Comparison of ENCODE assay signal across 13 mouse cellular contexts in the genomic region with DNA sequence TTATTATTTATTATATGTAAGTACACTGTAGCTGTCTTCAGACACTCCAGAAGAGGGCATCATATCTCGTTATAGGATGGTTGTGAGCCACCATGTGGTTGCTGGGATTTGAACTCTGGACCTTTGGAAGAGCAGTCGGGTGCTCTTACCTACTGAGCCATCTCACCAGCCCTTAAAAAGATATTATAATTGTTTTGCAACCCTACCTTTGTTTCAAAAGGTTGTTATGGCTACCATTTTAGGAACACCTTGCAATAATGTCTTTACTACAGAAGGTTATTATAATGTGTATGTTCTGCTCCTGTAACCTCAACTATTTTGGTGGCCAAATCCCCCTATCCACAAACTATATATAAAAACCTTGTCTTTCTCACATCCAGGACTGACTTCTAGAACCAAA. TPM values are rescaled to one million over a fixed set of nuclear protein-coding genes. Genes with fewer than 3 reads are reported as not detected.
DNase-seq lines count a peak whose midpoint lies in the region; ATAC-seq and TF ChIP-seq lines count a peak whose summit lies in the region.
"Not testable (repeated sequence)": the region's sequence is repeated elsewhere in the genome, so short reads cannot be mapped to it uniquely, and the experiment has no call there.
"Had no signal": no experiment of that assay in that cellular context is flagged by ENCODE, and none has a peak within 500 bp of the region (broad histone marks: within the 10 kb centered on the region; RNA-seq: fewer than 3 reads in every experiment).

No protein-coding gene starts in this region.

- not testable (repeated sequence) for TF ChIP-seq RAD21 in CH12.LX (IDR thresholded peaks at IDR 0.05; ENCODE audit: low read depth, low read length)

- peaks cover 0 to 35% of the 10 kb centered on the region in 2 experiments for H3K36me3 ChIP-seq in CH12.LX (replicated peaks in 1 of 2; ENCODE audit: control insufficient read depth in 1 of 2, insufficient read depth in 1 of 2, low read length in 1 of 2)
- peaks cover 16% of the 10 kb centered on the region for H3K36me3 ChIP-seq in embryonic facial prominence, embryonic 13.5 days
- H3K36me3 ChIP-seq in hindbrain, embryonic 12.5 days; kidney, embryonic 16.5 days (ENCODE audit: insufficient read depth, low read length); neural tube, embryonic 14.5 days (ENCODE audit: control insufficient read depth, insufficient read depth, low read length): not testable (repeated sequence)
- peaks cover 10% of the 10 kb centered on the region for H3K36me3 ChIP-seq in liver, embryonic 13.5 days
- H3K36me3 ChIP-seq in megakaryocyte, embryonic 14.5 days (replicated peaks; ENCODE audit: low read length), result peaks cover 38% of the 10 kb centered on the region

- in situ Hi-C loops in CH12.LX (cut with MboI; ENCODE audit: low pct_ligation_motif_present, low pct_unique_long_range_greater_than_20kb, low sequenced_read_pairs), result not testable (repeated sequence)

- dilution Hi-C loops in CH12.LX (cut with MboI; ENCODE audit: extremely low pct_ligation_motif_present, extremely low pct_unique_long_range_greater_than_20kb, low sequenced_read_pairs), result not testable (repeated sequence)

- H3K27ac ChIP-seq in CH12.LX (ENCODE audit: insufficient read depth, low read depth); embryonic facial prominence, embryonic 13.5 days; hindbrain, embryonic 12.5 days; kidney, embryonic 16.5 days (ENCODE audit: low read length); liver, embryonic 13.5 days; neural tube, embryonic 14.5 days (ENCODE audit: low read depth, low read length): not testable (repeated sequence)
- peak overlapping the region; percentile 97 for H3K27ac ChIP-seq in gastrocnemius, adult 2 months

- TF ChIP-seq EP300 in CH12.LX (IDR thresholded peaks at IDR 0.05; ENCODE audit: low read length), result not testable (repeated sequence)

- WGBS in embryonic facial prominence, embryonic 13.5 days, result 88% methylated on average over 2 of the region's 2 CpGs
- WGBS in hindbrain, embryonic 12.5 days, result 95% methylated on average over 2 of the region's 2 CpGs
- WGBS in kidney, embryonic 16.5 days, result 96% methylated on average over 2 of the region's 2 CpGs
- WGBS in liver, embryonic 13.5 days (ENCODE audit: insufficient replicate concordance), result 71% methylated on average over 2 of the region's 2 CpGs
- 94% methylated on average over 2 of the region's 2 CpGs for WGBS in neural tube, embryonic 14.5 days

- not testable (repeated sequence) for H3K9me3 ChIP-seq in CH12.LX (replicated peaks; ENCODE audit: low read length); embryonic facial prominence, embryonic 13.5 days; hindbrain, embryonic 12.5 days (replicated peaks); kidney, embryonic 16.5 days (ENCODE audit: low read length); liver, embryonic 13.5 days (replicated peaks); megakaryocyte, embryonic 14.5 days; neural tube, embryonic 14.5 days (ENCODE audit: control insufficient read depth, low read length)

- not testable (repeated sequence) for H3K9ac ChIP-seq in CH12.LX (ENCODE audit: insufficient read depth, low read depth); kidney, embryonic 16.5 days (replicated peaks; ENCODE audit: low read length); liver, embryonic 13.5 days; neural tube, embryonic 14.5 days (replicated peaks; ENCODE audit: low read depth, low read length)
- peak overlapping the region; percentile 89; the same call in 1 of the 2 replicates for H3K9ac ChIP-seq in embryonic facial prominence, embryonic 13.5 days
- peak overlapping the region; percentile 81; the same call in 1 of the 2 replicates for H3K9ac ChIP-seq in hindbrain, embryonic 12.5 days

- not testable (repeated sequence) for DNase-seq in CH12.LX (ENCODE audit: extremely low read depth); gastrocnemius, adult 2 months; liver, embryonic 13.5 days

- ATAC-seq in embryonic facial prominence, embryonic 13.5 days (ENCODE audit: insufficient number of reproducible peaks, insufficient read depth, low FRiP score, low TSS enrichment, low read depth); hindbrain, embryonic 12.5 days (ENCODE audit: low FRiP score); kidney, embryonic 16.5 days (ENCODE audit: low FRiP score, low TSS enrichment); liver, embryonic 13.5 days (ENCODE audit: low read depth); neural tube, embryonic 14.5 days (ENCODE audit: low read depth): not testable (repeated sequence)

- 0 out of 2 replicates have a peak overlapping the region, but pooled peaks have one; percentile 78 for H3K4me2 ChIP-seq in CH12.LX (ENCODE audit: insufficient read depth, low read depth, poor library complexity, severe bottlenecking)
- H3K4me2 ChIP-seq in embryonic facial prominence, embryonic 13.5 days, result peak overlapping the region; percentile 79
- H3K4me2 ChIP-seq in hindbrain, embryonic 12.5 days (replicated peaks), result peak overlapping the region; percentile 73
- H3K4me2 ChIP-seq in kidney, embryonic 16.5 days (replicated peaks; ENCODE audit: low read depth, low read length), result peak overlapping the region; percentile 68; the same call in 1 of the 2 replicates
- peak overlapping the region; percentile 85 for H3K4me2 ChIP-seq in liver, embryonic 13.5 days
- peak overlapping the region; percentile 62; the same call in 1 of the 2 replicates for H3K4me2 ChIP-seq in neural tube, embryonic 14.5 days (ENCODE audit: low read depth, low read length)

- H3K27me3 ChIP-seq in CH12.LX (replicated peaks); embryonic facial prominence, embryonic 13.5 days; hindbrain, embryonic 12.5 days; kidney, embryonic 16.5 days (ENCODE audit: insufficient read depth, low read length); liver, embryonic 13.5 days; megakaryocyte, embryonic 14.5 days (replicated peaks); neural tube, embryonic 14.5 days (ENCODE audit: control insufficient read depth, insufficient read depth, low read length): not testable (repeated sequence)

- not testable (repeated sequence) for H3K79me2 ChIP-seq in CH12.LX (replicated peaks; ENCODE audit: control insufficient read depth, extremely low read depth, insufficient read depth, poor library complexity, severe bottlenecking)

- TF ChIP-seq POLR2A in CH12.LX (IDR thresholded peaks at IDR 0.05; ENCODE audit: low read depth, low read length), result not testable (repeated sequence)

- intact Hi-C loops in gastrocnemius, adult 2 months (cut with DNase I), result not testable (repeated sequence)

- peaks cover 5 to 38% of the 10 kb centered on the region in 2 experiments for H3K4me1 ChIP-seq in CH12.LX (ENCODE audit: control insufficient read depth in 1 of 2, insufficient read depth in 2 of 2)
- H3K4me1 ChIP-seq in embryonic facial prominence, embryonic 13.5 days, result peaks cover 29% of the 10 kb centered on the region
- H3K4me1 ChIP-seq in hindbrain, embryonic 12.5 days, result peaks cover 17% of the 10 kb centered on the region
- peaks cover 34% of the 10 kb centered on the region for H3K4me1 ChIP-seq in kidney, embryonic 16.5 days (ENCODE audit: insufficient read depth, low read length)
- peaks cover 45% of the 10 kb centered on the region for H3K4me1 ChIP-seq in liver, embryonic 13.5 days (replicated peaks)
- peaks cover 41% of the 10 kb centered on the region for H3K4me1 ChIP-seq in megakaryocyte, embryonic 14.5 days
- H3K4me1 ChIP-seq in neural tube, embryonic 14.5 days (ENCODE audit: control insufficient read depth, insufficient read depth, low read length), result peaks cover 10% of the 10 kb centered on the region

- H3K4me3 ChIP-seq in CH12.LX (replicated peaks in 1 of 3; ENCODE audit: low read depth in 2 of 3, low read length in 2 of 3, poor library complexity in 1 of 3), result peak overlapping the region in 1 of 3 experiments; percentile 74
- peak overlapping the region; percentile 64; the same call in 1 of the 2 replicates for H3K4me3 ChIP-seq in embryonic facial prominence, embryonic 13.5 days
- H3K4me3 ChIP-seq in gastrocnemius, adult 2 months; hindbrain, embryonic 12.5 days; kidney, embryonic 16.5 days (ENCODE audit: low read length); liver, embryonic 13.5 days (replicated peaks); neural tube, embryonic 14.5 days (ENCODE audit: low read depth, low read length): not testable (repeated sequence)
- peak overlapping the region; percentile 97 for H3K4me3 ChIP-seq in megakaryocyte, embryonic 14.5 days (replicated peaks)

- TF ChIP-seq CTCF in CH12.LX (conservative IDR thresholded peaks at IDR 0.05 in 1 of 2, IDR thresholded peaks at IDR 0.05 in 1 of 2; ENCODE audit: low read depth in 2 of 2, low read length in 2 of 2), result 0 out of 4 replicates have a peak, but pooled peaks of 1 of the 2 experiments have one; percentile 10
- TF ChIP-seq CTCF in gastrocnemius, adult 2 months (IDR thresholded peaks at IDR 0.05), result not testable (repeated sequence)

RNA-seq across cellular contexts. Expression of a gene that starts 1.1 kb away (rescaled TPM):
- total RNA-seq in CH12.LX (2012; rRNA removed) (69.3 and 74.1 TPM in 2 replicates), CH12.LX (2014; rRNA removed) (37.2 and 37.4 TPM in 2 replicates)
- polyA plus RNA-seq in CH12.LX (2012; ENCODE audit: insufficient read length, low read depth), result 44.6 and 50.3 TPM in 2 replicates
- 78.5 and 97.7 TPM in 2 replicates for polyA plus RNA-seq in embryonic facial prominence, embryonic 13.5 days (2015; fragmentation: Nextera tagmentation; extraction: Ambion mirVana)
- total RNA-seq in gastrocnemius, adult 2 months (2021), result 10 to 100 TPM; 34.7 to 39.7 TPM
- 90.3 and 91.0 TPM in 2 replicates for polyA plus RNA-seq in hindbrain, embryonic 12.5 days (2016; fragmentation: Nextera tagmentation; extraction: Ambion mirVana)
- 109 and 112 TPM in 2 replicates for polyA plus RNA-seq in kidney, embryonic 16.5 days (2015; fragmentation: Nextera tagmentation; extraction: Ambion mirVana)
- 51.7 and 54.8 TPM in 2 replicates for polyA plus RNA-seq in liver, embryonic 13.5 days (2015; fragmentation: Nextera tagmentation; extraction: Ambion mirVana)
- 35.3 and 64.9 TPM in 2 replicates for polyA plus RNA-seq in megakaryocyte, embryonic 14.5 days (2012; ENCODE audit: insufficient read depth, low replicate concordance)
- polyA plus RNA-seq in neural tube, embryonic 14.5 days (2014; fragmentation: Nextera tagmentation; extraction: Ambion mirVana), result 90.4 and 91.2 TPM in 2 replicates

RNA-seq across cellular contexts. Expression of a gene that starts 1.3 kb away (rescaled TPM):
- total RNA-seq in CH12.LX (2012; rRNA removed) (41.6 and 45.1 TPM in 2 replicates), CH12.LX (2014; rRNA removed) (26.9 and 27.8 TPM in 2 replicates)
- polyA plus RNA-seq in CH12.LX (2012; ENCODE audit: insufficient read length, low read depth), result 49.8 and 53.5 TPM in 2 replicates
- polyA plus RNA-seq in embryonic facial prominence, embryonic 13.5 days (2015; fragmentation: Nextera tagmentation; extraction: Ambion mirVana), result 43.6 and 52.0 TPM in 2 replicates
- 10 to 100 TPM; 11.6 to 15.1 TPM for total RNA-seq in gastrocnemius, adult 2 months (2021)
- 33.4 and 39.8 TPM in 2 replicates for polyA plus RNA-seq in hindbrain, embryonic 12.5 days (2016; fragmentation: Nextera tagmentation; extraction: Ambion mirVana)
- polyA plus RNA-seq in kidney, embryonic 16.5 days (2015; fragmentation: Nextera tagmentation; extraction: Ambion mirVana), result 81.2 and 88.6 TPM in 2 replicates
- polyA plus RNA-seq in liver, embryonic 13.5 days (2015; fragmentation: Nextera tagmentation; extraction: Ambion mirVana), result 28.0 and 30.3 TPM in 2 replicates
- polyA plus RNA-seq in megakaryocyte, embryonic 14.5 days (2012; ENCODE audit: insufficient read depth, low replicate concordance), result 56.7 and 76.4 TPM in 2 replicates
- 16.9 and 19.8 TPM in 2 replicates for polyA plus RNA-seq in neural tube, embryonic 14.5 days (2014; fragmentation: Nextera tagmentation; extraction: Ambion mirVana)

RNA-seq across cellular contexts. Expression of a gene that starts 10.7 kb away (rescaled TPM):
- total RNA-seq in CH12.LX (2012; rRNA removed) (not detected in 2 replicates), CH12.LX (2014; rRNA removed) (not detected in 2 replicates)
- polyA plus RNA-seq in CH12.LX (2012; ENCODE audit: insufficient read length, low read depth), result 0.11 TPM in 1 of 2 replicates, not detected in the other
- polyA plus RNA-seq in embryonic facial prominence, embryonic 13.5 days (2015; fragmentation: Nextera tagmentation; extraction: Ambion mirVana), result 0.18 and 0.22 TPM in 2 replicates
- under 1 TPM; 0.31 to 0.36 TPM for total RNA-seq in gastrocnemius, adult 2 months (2021)
- polyA plus RNA-seq in hindbrain, embryonic 12.5 days (2016; fragmentation: Nextera tagmentation; extraction: Ambion mirVana), result 1.1 and 1.2 TPM in 2 replicates
- polyA plus RNA-seq in kidney, embryonic 16.5 days (2015; fragmentation: Nextera tagmentation; extraction: Ambion mirVana), result 0.19 and 0.42 TPM in 2 replicates
- not detected in 2 replicates for polyA plus RNA-seq in liver, embryonic 13.5 days (2015; fragmentation: Nextera tagmentation; extraction: Ambion mirVana)
- polyA plus RNA-seq in megakaryocyte, embryonic 14.5 days (2012; ENCODE audit: insufficient read depth, low replicate concordance), result 0.06 TPM in 1 of 2 replicates, not detected in the other
- polyA plus RNA-seq in neural tube, embryonic 14.5 days (2014; fragmentation: Nextera tagmentation; extraction: Ambion mirVana), result 0.71 TPM in 1 of 2 replicates, not detected in the other
- polyA plus RNA-seq: activated CD4-positive, CD25-positive, alpha-beta regulatory T cell, adult 4 months had no signal

RNA-seq across cellular contexts. Expression of a gene that starts 16.8 kb away (rescaled TPM):
- total RNA-seq in CH12.LX (2012; rRNA removed), result 4.0 and 4.9 TPM in 2 replicates
- 4.3 and 4.6 TPM in 2 replicates for total RNA-seq in CH12.LX (2014; rRNA removed)
- 11.4 and 14.9 TPM in 2 replicates for polyA plus RNA-seq in CH12.LX (2012; ENCODE audit: insufficient read length, low read depth)
- polyA plus RNA-seq in embryonic facial prominence, embryonic 13.5 days (2015; fragmentation: Nextera tagmentation; extraction: Ambion mirVana), result 1.3 and 1.7 TPM in 2 replicates
- total RNA-seq in gastrocnemius, adult 2 months (2021), result 1 to 10 TPM; 2.2 to 3.3 TPM
- 0.52 and 1.6 TPM in 2 replicates for polyA plus RNA-seq in hindbrain, embryonic 12.5 days (2016; fragmentation: Nextera tagmentation; extraction: Ambion mirVana)
- polyA plus RNA-seq in kidney, embryonic 16.5 days (2015; fragmentation: Nextera tagmentation; extraction: Ambion mirVana), result 0.95 and 1.9 TPM in 2 replicates
- 4.5 and 5.4 TPM in 2 replicates for polyA plus RNA-seq in liver, embryonic 13.5 days (2015; fragmentation: Nextera tagmentation; extraction: Ambion mirVana)
- 78.6 and 81.1 TPM in 2 replicates for polyA plus RNA-seq in megakaryocyte, embryonic 14.5 days (2012; ENCODE audit: insufficient read depth, low replicate concordance)
- 1.3 and 1.6 TPM in 2 replicates for polyA plus RNA-seq in neural tube, embryonic 14.5 days (2014; fragmentation: Nextera tagmentation; extraction: Ambion mirVana)

RNA-seq across cellular contexts. Expression of a gene that starts 17.0 kb away (rescaled TPM):
- total RNA-seq in CH12.LX (2012; rRNA removed), result 1.3 and 2.2 TPM in 2 replicates
- total RNA-seq in CH12.LX (2014; rRNA removed), result not detected in 2 replicates
- 1.4 TPM in 1 of 2 replicates, not detected in the other for polyA plus RNA-seq in CH12.LX (2012; ENCODE audit: insufficient read length, low read depth)
- 0.20 TPM in 1 of 2 replicates, not detected in the other for polyA plus RNA-seq in embryonic facial prominence, embryonic 13.5 days (2015; fragmentation: Nextera tagmentation; extraction: Ambion mirVana)
- total RNA-seq in gastrocnemius, adult 2 months (2021), result under 1 TPM in 1 of 2 experiments, not detected in 1; 0.26 TPM
- polyA plus RNA-seq in hindbrain, embryonic 12.5 days (2016; fragmentation: Nextera tagmentation; extraction: Ambion mirVana), result 0.31 TPM in 1 of 2 replicates, not detected in the other
- polyA plus RNA-seq in kidney, embryonic 16.5 days (2015; fragmentation: Nextera tagmentation; extraction: Ambion mirVana), result 0.18 TPM in 1 of 2 replicates, not detected in the other
- 0.12 and 0.37 TPM in 2 replicates for polyA plus RNA-seq in liver, embryonic 13.5 days (2015; fragmentation: Nextera tagmentation; extraction: Ambion mirVana)
- polyA plus RNA-seq in megakaryocyte, embryonic 14.5 days (2012; ENCODE audit: insufficient read depth, low replicate concordance), result 2.1 and 9.4 TPM in 2 replicates
- polyA plus RNA-seq in neural tube, embryonic 14.5 days (2014; fragmentation: Nextera tagmentation; extraction: Ambion mirVana), result 0.33 TPM in 1 of 2 replicates, not detected in the other
- total RNA-seq: adrenal gland, postnatal 25 days; gastrocnemius, postnatal 36 days; layer of hippocampus, adult 2 months; left cerebral cortex, adult 18-20 months had no signal
- polyA plus RNA-seq: activated CD4-positive, CD25-positive, alpha-beta regulatory T cell, adult 4 months had no signal
